Mouse (Mus musculus): ENCODE data around the gene Krtap5-4. TPM values are rescaled to one million over a fixed set of nuclear protein-coding genes. Genes with fewer than 3 reads are reported as not detected.

Gene Krtap5-4
- total RNA-seq, 2 experiments from 2014 or later, result not detected

Other genes with a start within 250 kb of the Krtap5-4 start
- 10 to 100 TPM; 20.5 to 20.9 TPM for gene Mob2, start 242.5 kb upstream of the Krtap5-4 start, total RNA-seq (2021)
- gene Dusp8, start 207.7 kb upstream of the Krtap5-4 start, total RNA-seq (2021), result 100 to 1,000 TPM; 139 to 150 TPM
- not detected for gene Gm45618, start 182.8 kb upstream of the Krtap5-4 start, total RNA-seq (2021)
- not detected for gene Gm39115, start 167.5 kb upstream of the Krtap5-4 start, total RNA-seq (2021)
- gene Gm45337, start 158.9 kb upstream of the Krtap5-4 start, total RNA-seq (2021), result not detected
- not detected for gene Gm29735, start 146.4 kb upstream of the Krtap5-4 start, total RNA-seq (2021)
- gene Gm4553, start 137.8 kb upstream of the Krtap5-4 start, total RNA-seq (2021), result not detected
- not detected for gene Krtap5-2, start 127.5 kb upstream of the Krtap5-4 start, total RNA-seq (2021)
- not detected for gene Gm10153, start 113.2 kb upstream of the Krtap5-4 start, total RNA-seq (2021)
- gene Krtap5-3, start 102.2 kb upstream of the Krtap5-4 start, total RNA-seq (2021), result not detected
- not detected for gene Gm7579, start 91.7 kb upstream of the Krtap5-4 start, total RNA-seq (2021)
- not detected for gene Krtap5-5, start 73.6 kb upstream of the Krtap5-4 start, total RNA-seq (2021)
- not detected for gene Gm40460, start 62.5 kb upstream of the Krtap5-4 start, total RNA-seq (2021)
- not detected for gene Gm2431, start 45.2 kb upstream of the Krtap5-4 start, total RNA-seq (2021)
- not detected for gene Gm4559, start 29.2 kb upstream of the Krtap5-4 start, total RNA-seq (2021)
- not detected for gene Krtap5-1, start 6.4 kb upstream of the Krtap5-4 start, total RNA-seq (2021)
- 10 to 100 TPM; 21.0 to 24.6 TPM for gene Ifitm10, start 70.2 kb downstream of the Krtap5-4 start, total RNA-seq (2021)
- gene Gm49369, start 79.1 kb downstream of the Krtap5-4 start, total RNA-seq (2021), result 1 to 10 TPM in 1 of 2 experiments, not detected in 1; 6.5 TPM
- gene Ctsd, start 84.5 kb downstream of the Krtap5-4 start, total RNA-seq (2021), result 100 to 1,000 TPM; 252 to 270 TPM
- not detected for gene Syt8, start 131.3 kb downstream of the Krtap5-4 start, total RNA-seq (2021)
- not detected for gene Tnni2, start 138.3 kb downstream of the Krtap5-4 start, total RNA-seq (2021)
- gene Lsp1, start 157.3 kb downstream of the Krtap5-4 start, total RNA-seq (2021), result 1 to 10 TPM; 3.6 to 5.0 TPM
- under 1 TPM; 0.82 to 0.96 TPM for gene Tnnt3, start 195.3 kb downstream of the Krtap5-4 start, total RNA-seq (2021)
- 10 to 100 TPM in 1 of 2 experiments, 1 to 10 TPM in 1; 8.4 to 12.9 TPM for gene Mrpl23, start 229.1 kb downstream of the Krtap5-4 start, total RNA-seq (2021)